Mouse (Mus musculus) liver, adult 2 months (tissue): Measurements from ENCODE around the gene 1700030K09Rik.

ENCODE experiments used
- CTCF ChIP-seq: fragments of 200-500 bp; IDR thresholded peaks from 2 replicates; pipeline ENCODE4 v1.5.1; 2011; ENCODE audit warnings: low read depth, low read length, control low read depth
- POLR2A ChIP-seq: fragments of 200-500 bp; IDR thresholded peaks from 2 replicates; pipeline ENCODE4 v1.6.1; 2011; ENCODE audit warnings: low read length, control low read depth; ENCODE audit not compliant: insufficient read depth; ENCODE audit errors: extremely low read depth

- TF ChIP-seq CTCF = no peak
- no peak for TF ChIP-seq POLR2A
Measured at GRCm38 (mm10) chr8:72438248-72439015, 5.2 kb upstream of the 1700030K09Rik start.
